12 mouse cellular contexts compared by ENCODE assay signal in genomic region chr12:34040061-34040460, GRCm38 (mm10).
"Had no signal": no experiment of that assay in that cellular context is flagged by ENCODE, and none has a peak within 500 bp of the region (broad histone marks: within the 10 kb centered on the region; RNA-seq: fewer than 3 reads in every experiment).

No protein-coding gene starts in this region.

- H3K4me1 ChIP-seq: limb, embryonic 12.5 days; midbrain, embryonic 10.5 days; neural tube, embryonic 12.5 days had no signal

- H3K4me2 ChIP-seq: limb, embryonic 12.5 days; neural tube, embryonic 12.5 days had no signal

- DNase-seq: kidney, postnatal 10 days; lung, adult 18-20 months; lung, postnatal 4 days; midbrain, embryonic 14.5 days; spleen, adult 18-20 months; thymus, adult 18-20 months; thymus, postnatal 14 days had no signal

- H3K9me3 ChIP-seq: limb, embryonic 12.5 days; midbrain, embryonic 10.5 days; neural tube, embryonic 12.5 days had no signal

- H3K27ac ChIP-seq: limb, embryonic 12.5 days; liver, embryonic 14.5 days; midbrain, embryonic 10.5 days; neural tube, embryonic 12.5 days had no signal

- H3K4me3 ChIP-seq: limb, embryonic 12.5 days; midbrain, embryonic 10.5 days; neural tube, embryonic 12.5 days had no signal

- H3K9ac ChIP-seq: limb, embryonic 12.5 days; liver, embryonic 14.5 days; neural tube, embryonic 12.5 days had no signal

- H3K36me3 ChIP-seq: limb, embryonic 12.5 days; midbrain, embryonic 10.5 days; neural tube, embryonic 12.5 days had no signal

- H3K27me3 ChIP-seq: limb, embryonic 12.5 days; neural tube, embryonic 12.5 days had no signal

- ATAC-seq: lung, postnatal 0 days had no signal
